Mouse (Mus musculus): ENCODE measurements at regions not wholly inside any gene's neighbourhood (a gene's known extent, or its start where the extent isn't known, plus 50 kb on each side); places are given as distances from the start of the nearest gene placed in this dataset.

DNA sequence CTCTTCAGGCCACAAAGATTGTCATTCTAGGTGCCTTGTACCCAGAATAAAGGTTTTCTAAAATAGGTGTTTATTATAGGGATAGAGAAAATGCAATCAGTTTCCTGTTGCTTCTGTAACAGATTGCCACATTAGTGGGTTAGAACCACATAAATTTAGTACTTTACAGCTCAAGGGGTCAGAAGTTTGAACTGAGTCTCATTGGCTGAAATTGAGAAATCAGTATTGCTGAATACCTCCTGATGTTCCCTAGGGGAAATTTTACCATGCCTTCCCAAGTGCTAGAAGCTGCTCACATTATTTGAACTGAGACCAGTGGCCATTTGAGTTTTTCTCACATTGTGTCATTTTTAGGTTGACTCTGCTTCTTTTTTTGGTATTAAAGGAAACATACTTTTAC is 160.2 kb downstream of the Calcrl start:
- ATAC-seq (ENCODE audit: low TSS enrichment) = no peak

DNA sequence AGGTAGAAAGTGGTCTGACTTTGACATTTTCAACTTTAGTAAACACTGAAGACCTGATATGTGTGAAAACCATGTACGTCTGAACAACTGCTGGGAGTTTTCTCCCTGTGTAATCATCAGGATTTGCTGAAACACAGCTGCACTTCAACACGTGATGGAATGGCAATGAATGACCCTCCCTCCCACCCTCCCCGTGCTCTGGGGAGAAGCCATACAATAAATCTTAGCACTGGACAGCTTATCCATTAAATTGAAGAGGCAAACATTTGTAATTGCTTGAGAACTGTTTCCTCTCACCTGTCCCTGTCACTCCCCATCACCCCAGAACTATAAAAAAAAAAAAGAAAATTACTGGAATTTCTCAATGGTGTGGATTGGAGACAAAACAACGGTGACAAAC is 159.1 kb downstream of the Calcrl start:
- ATAC-seq (ENCODE audit: low TSS enrichment) = no peak

DNA sequence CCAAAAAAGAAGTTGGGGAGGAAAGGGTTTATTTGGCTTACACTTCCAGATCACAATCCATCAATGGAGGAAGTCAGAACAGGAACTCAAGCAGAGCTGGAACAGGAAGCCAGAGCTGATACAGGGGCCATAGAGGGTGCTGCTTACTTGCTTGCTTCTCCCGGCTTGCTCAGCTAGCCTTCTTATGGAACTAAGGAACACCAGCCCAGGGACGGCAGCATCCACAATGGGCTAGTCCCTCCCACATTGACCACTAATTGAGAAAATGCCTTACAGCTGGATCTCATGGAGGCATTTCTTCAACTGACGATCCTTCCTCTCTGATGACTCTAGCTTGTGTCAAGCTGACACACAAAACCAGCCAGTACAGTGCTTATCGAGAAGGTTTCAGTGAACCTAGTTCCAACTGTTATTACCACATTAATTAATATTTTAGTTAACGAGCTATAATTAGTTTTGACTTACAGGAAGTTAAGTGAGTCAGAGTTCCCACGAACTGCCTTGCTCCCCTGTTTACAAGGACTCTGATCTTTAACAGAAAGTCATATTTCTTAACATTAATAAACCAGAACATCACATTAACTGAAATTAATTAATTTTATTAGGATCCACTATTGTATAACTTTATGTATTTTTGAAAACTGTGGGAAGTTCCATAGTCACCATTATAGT is 158.2 kb downstream of the Calcrl start:
- no peak for ATAC-seq (ENCODE audit: low TSS enrichment)

DNA sequence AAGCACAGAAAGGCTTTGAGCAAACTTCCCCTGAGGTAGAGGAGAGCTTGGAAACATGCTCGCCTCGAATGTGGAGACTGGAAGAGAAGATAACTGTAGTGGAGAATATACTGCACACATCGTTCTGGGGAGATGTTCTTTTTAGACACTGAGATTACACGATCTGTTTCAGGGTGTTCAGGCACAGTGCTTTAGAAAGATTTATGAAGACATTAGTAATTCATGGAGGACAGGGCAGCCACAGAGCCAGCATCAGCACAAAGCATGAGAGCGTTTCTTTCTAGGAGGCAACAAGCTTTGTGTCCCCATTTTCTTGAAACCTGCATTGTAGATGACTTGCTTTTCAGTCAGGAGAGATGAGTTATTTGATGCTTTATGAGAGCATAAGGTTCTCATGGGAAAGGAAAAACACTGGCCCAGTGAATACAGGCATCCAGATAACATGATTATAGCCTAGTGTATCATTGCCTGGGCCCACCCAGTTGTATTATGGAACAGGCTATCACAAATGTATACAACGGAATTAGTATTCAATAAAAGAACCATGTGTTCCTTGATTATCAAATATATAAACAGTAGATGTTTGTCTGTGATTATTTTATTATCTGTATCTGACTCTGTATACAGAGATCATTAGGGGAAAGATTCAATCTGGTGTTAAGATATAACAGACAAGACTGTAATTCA is 151.0 kb downstream of the Calcrl start:
- no peak for ATAC-seq (ENCODE audit: low TSS enrichment)

DNA sequence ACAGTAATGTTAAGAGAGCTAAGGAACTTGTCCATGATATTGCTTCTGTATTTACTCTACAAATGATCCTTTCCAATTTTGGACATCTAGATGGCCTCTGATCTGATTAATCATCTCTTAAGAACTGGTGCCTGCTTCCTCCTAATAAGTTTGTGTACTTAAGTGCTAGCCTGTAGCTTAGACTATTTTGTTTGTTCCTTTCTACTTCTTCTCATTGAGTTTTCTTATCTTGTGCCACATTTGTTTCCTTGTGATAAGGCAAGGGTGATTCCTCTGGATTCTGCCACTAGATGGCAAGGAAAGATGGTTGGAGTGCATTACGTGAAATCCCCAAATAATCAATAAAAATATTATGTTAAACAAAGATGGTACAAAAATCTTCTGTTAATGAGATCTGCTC is 148.0 kb downstream of the Calcrl start:
- ATAC-seq (ENCODE audit: low TSS enrichment) = no peak

Measured in frontal cortex, adult (tissue).